Mouse (Mus musculus) E14TG2a.4 (cell line): ENCODE data around the gene Wdr82.
"Not testable (repeated sequence)": the region's sequence is repeated elsewhere in the genome, so short reads cannot be mapped to it uniquely, and the experiment has no call there.

Experiments used
- H3K27me3 ChIP-seq: 2 replicates; pipeline ENCODE4 v1.6.1; 2014; ENCODE audit warnings: low read length, control low read depth; ENCODE audit not compliant: insufficient read depth
- H3K36me3 ChIP-seq: 2 replicates; pipeline ENCODE4 v1.6.1; 2014; ENCODE audit warnings: low read length, control low read depth; ENCODE audit not compliant: insufficient read depth
- H3K4me1 ChIP-seq: replicated peaks from 2 replicates; pipeline ENCODE4 v1.6.1; 2014; ENCODE audit warnings: low read depth, low read length, control low read depth
- H3K4me3 ChIP-seq: replicated peaks from 2 replicates; pipeline ENCODE4 v1.5.1; 2014; ENCODE audit warnings: mild to moderate bottlenecking, low read length
- H3K9me3 ChIP-seq: 2 replicates; pipeline ENCODE4 v1.6.1; 2014; ENCODE audit warnings: low read length, control low read depth
- CTCF ChIP-seq: conservative IDR thresholded peaks from 2 replicates; pipeline ENCODE4 v1.5.1; 2014; ENCODE audit warnings: low read length
- NANOG ChIP-seq: IDR thresholded peaks from 2 replicates; pipeline ENCODE4 v1.6.1; 2014; ENCODE audit warnings: borderline replicate concordance, low read length, mixed read lengths
- POU5F1 ChIP-seq: IDR thresholded peaks from 2 replicates; pipeline ENCODE4 v1.6.1; 2014; ENCODE audit warnings: low read length, borderline replicate concordance

Gene Wdr82

GRCm38 (mm10) chr9:106158037-106158491, 12.7 kb upstream of the Wdr82 start, which contains the start of gene Glyctk:
TSS of gene Glyctk (minus strand) at chr9:106158138.
- Histone ChIP-seq H3K9me3 (no peaks in the 10 kb centered on the region), H3K4me1 (peaks cover 49% of the 10 kb centered on the region), H3K36me3 (peaks cover 15% of the 10 kb centered on the region), H3K4me3 (peak within 1 kb of the TSS; percentile 82), H3K27me3 (no peaks in the 10 kb centered on the region)
- TF ChIP-seq CTCF (no peak), NANOG (no peak)

- peaks cover 56% of the 10 kb centered on the region for H3K4me1 ChIP-seq
- no peaks in the 10 kb centered on the region for H3K27me3 ChIP-seq
- H3K9me3 ChIP-seq: no peaks in the 10 kb centered on the region
- no peak for TF ChIP-seq POU5F1
- no peak for TF ChIP-seq CTCF
- no peak for TF ChIP-seq NANOG
- H3K4me3 ChIP-seq: peak overlapping the region; percentile 82
- H3K36me3 ChIP-seq: peaks cover 15% of the 10 kb centered on the region
These were observed 11.5 kb upstream of the Wdr82 start for GRCm38 (mm10) chr9:106159237-106159636.

GRCm38 (mm10) chr9:106159784-106160301, 10.9 kb upstream of the Wdr82 start:
- H3K27me3 ChIP-seq: no peaks in the 10 kb centered on the region
- no peak for TF ChIP-seq POU5F1
- TF ChIP-seq NANOG: no peak
- peaks cover 58% of the 10 kb centered on the region for H3K4me1 ChIP-seq
- H3K9me3 ChIP-seq: no peaks in the 10 kb centered on the region
- H3K4me3 ChIP-seq: peak overlapping the region; percentile 82
- H3K36me3 ChIP-seq: peaks cover 13% of the 10 kb centered on the region

- no peaks in the 10 kb centered on the region for H3K9me3 ChIP-seq
- TF ChIP-seq CTCF (no peak), POU5F1 (no peak), NANOG (no peak)
- H3K27me3 ChIP-seq: no peaks in the 10 kb centered on the region
- H3K36me3 ChIP-seq: peaks cover 9% of the 10 kb centered on the region
- peaks cover 61% of the 10 kb centered on the region for H3K4me1 ChIP-seq
- H3K4me3 ChIP-seq: peak overlapping the region; percentile 82
These were observed 10.3 kb upstream of the Wdr82 start for GRCm38 (mm10) chr9:106160426-106160825.

- no peaks in the 10 kb centered on the region for H3K36me3 ChIP-seq
- no peaks in the 10 kb centered on the region for H3K9me3 ChIP-seq
- H3K4me3 ChIP-seq: no peak overlapping the region; the same call in 1 of the 2 replicates
- H3K27me3 ChIP-seq: no peaks in the 10 kb centered on the region
- H3K4me1 ChIP-seq: peaks cover 56% of the 10 kb centered on the region
- TF ChIP-seq POU5F1 (no peak), NANOG (no peak), CTCF (no peak)
These were observed 4.0 kb upstream of the Wdr82 start for GRCm38 (mm10) chr9:106166709-106167108.

- H3K4me3 ChIP-seq: no peak overlapping the region; the same call in 1 of the 2 replicates
- no peaks in the 10 kb centered on the region for H3K27me3 ChIP-seq
- TF ChIP-seq CTCF (no peak), NANOG (no peak), POU5F1 (no peak)
- peaks cover 56% of the 10 kb centered on the region for H3K4me1 ChIP-seq
- H3K36me3 ChIP-seq: no peaks in the 10 kb centered on the region
- H3K9me3 ChIP-seq: no peaks in the 10 kb centered on the region
These were observed 3.5 kb upstream of the Wdr82 start for GRCm38 (mm10) chr9:106167241-106167640.

- H3K27me3 ChIP-seq: no peaks in the 10 kb centered on the region
- H3K4me3 ChIP-seq: no peak overlapping the region
- no peaks in the 10 kb centered on the region for H3K9me3 ChIP-seq
- H3K4me1 ChIP-seq: peaks cover 56% of the 10 kb centered on the region
- TF ChIP-seq POU5F1 (no peak), NANOG (no peak), CTCF (no peak)
- H3K36me3 ChIP-seq: 0 out of 2 replicates have a peak, but pooled peaks cover 2% of the 10 kb centered on the region
These were observed 3.0 kb upstream of the Wdr82 start for GRCm38 (mm10) chr9:106167703-106168102.

- not testable (repeated sequence) for H3K4me3 ChIP-seq, H3K27me3 ChIP-seq, H3K9me3 ChIP-seq
- peaks cover 63% of the 10 kb centered on the region for H3K4me1 ChIP-seq
- peaks cover 15% of the 10 kb centered on the region for H3K36me3 ChIP-seq
These were observed 1.7 kb upstream of the Wdr82 start for GRCm38 (mm10) chr9:106169006-106169405.

- TF ChIP-seq CTCF: no peak
- TF ChIP-seq POU5F1: no peak
- TF ChIP-seq NANOG: no peak
- H3K4me1 ChIP-seq: peaks cover 68% of the 10 kb centered on the region
- peak overlapping the region; percentile 95 for H3K4me3 ChIP-seq
These were observed 811 bp upstream of the Wdr82 start for GRCm38 (mm10) chr9:106169917-106170316.

More at GRCm38 (mm10) chr9:106169917-106170316, 811 bp upstream of the Wdr82 start:
- H3K27me3 ChIP-seq: no peaks in the 10 kb centered on the region
- peaks cover 23% of the 10 kb centered on the region for H3K36me3 ChIP-seq
- H3K9me3 ChIP-seq: no peaks in the 10 kb centered on the region
